Mouse (Mus musculus) heart, embryonic 14.5 days (tissue): ENCODE measurements around the gene H2-DMa. TPM values are rescaled to one million over a fixed set of nuclear protein-coding genes. Genes with fewer than 3 reads are reported as not detected.

Experiments used
- polyA plus RNA-seq: library from polyadenylated mRNA; unstranded; fragments of >200 nt; fragmentation: Nextera tagmentation; extraction: Ambion mirVana; gene quantifications from 2 replicates; pipeline ENCODE4 v1.2.1, GENCODE M21; 2014

H2-DMa gene
- polyA plus RNA-seq, 1 experiment from 2014 or later, result 5.7 TPM

Other genes with a start within 250 kb of the H2-DMa start
- not detected in 2 replicates for gene Gm7029, start 245.7 kb upstream of the H2-DMa start, polyA plus RNA-seq
- 4.5 and 5.4 TPM in 2 replicates for gene Kifc1, start 228.9 kb upstream of the H2-DMa start, polyA plus RNA-seq
- gene Platr17, start 214.4 kb upstream of the H2-DMa start, polyA plus RNA-seq, result 0.26 and 0.35 TPM in 2 replicates
- 24.5 and 27.2 TPM in 2 replicates for gene Daxx, start 210.1 kb upstream of the H2-DMa start, polyA plus RNA-seq
- 44.9 and 47.1 TPM in 2 replicates for gene Tapbp, start 203.6 kb upstream of the H2-DMa start, polyA plus RNA-seq
- gene Zbtb22, start 203.6 kb upstream of the H2-DMa start, polyA plus RNA-seq, result 4.5 and 8.9 TPM in 2 replicates
- gene Rgl2, start 190.0 kb upstream of the H2-DMa start, polyA plus RNA-seq, result 30.3 and 38.9 TPM in 2 replicates
- 110 TPM in 2 replicates for gene Pfdn6, start 179.2 kb upstream of the H2-DMa start, polyA plus RNA-seq
- gene Wdr46, start 178.9 kb upstream of the H2-DMa start, polyA plus RNA-seq, result 14.7 and 15.5 TPM in 2 replicates
- 3.8 and 4.6 TPM in 2 replicates for gene B3galt4, start 168.1 kb upstream of the H2-DMa start, polyA plus RNA-seq
- 27.6 and 30.6 TPM in 2 replicates for gene Vps52, start 163.7 kb upstream of the H2-DMa start, polyA plus RNA-seq
- 1,085 and 1,186 TPM in 2 replicates for gene Rps18, start 163.5 kb upstream of the H2-DMa start, polyA plus RNA-seq
- 32.3 and 37.8 TPM in 2 replicates for gene H2-K1, start 119.2 kb upstream of the H2-DMa start, polyA plus RNA-seq
- gene Ring1, start 94.9 kb upstream of the H2-DMa start, polyA plus RNA-seq, result 5.4 and 7.4 TPM in 2 replicates
- gene H2-Ke6, start 91.5 kb upstream of the H2-DMa start, polyA plus RNA-seq, result 46.8 and 57.7 TPM in 2 replicates
- 48.0 and 53.2 TPM in 2 replicates for gene Slc39a7, start 87.9 kb upstream of the H2-DMa start, polyA plus RNA-seq
- 14.2 and 16.4 TPM in 2 replicates for gene Rxrb, start 87.7 kb upstream of the H2-DMa start, polyA plus RNA-seq
- gene Col11a2, start 80.1 kb upstream of the H2-DMa start, polyA plus RNA-seq, result 0.32 and 0.51 TPM in 2 replicates
- gene H2-Oa, start 27.2 kb upstream of the H2-DMa start, polyA plus RNA-seq, result 0.78 TPM in 1 of 2 replicates, not detected in the other
- gene Brd2, start 3.1 kb downstream of the H2-DMa start, polyA plus RNA-seq, result 72.8 and 74.9 TPM in 2 replicates
- gene H2-DMb2, start 23.8 kb downstream of the H2-DMa start, polyA plus RNA-seq, result 0.32 and 0.36 TPM in 2 replicates
- 0.38 and 0.62 TPM in 2 replicates for gene H2-DMb1, start 33.5 kb downstream of the H2-DMa start, polyA plus RNA-seq
- gene Tap1, start 68.0 kb downstream of the H2-DMa start, polyA plus RNA-seq, result 1.7 and 1.9 TPM in 2 replicates
- gene Psmb9, start 68.2 kb downstream of the H2-DMa start, polyA plus RNA-seq, result 1.6 and 1.7 TPM in 2 replicates
- 4.4 and 4.6 TPM in 2 replicates for gene Psmb8, start 78.2 kb downstream of the H2-DMa start, polyA plus RNA-seq
- gene Tap2, start 84.0 kb downstream of the H2-DMa start, polyA plus RNA-seq, result 2.1 and 2.8 TPM in 2 replicates
- not detected in 2 replicates for gene H2-Ob, start 119.4 kb downstream of the H2-DMa start, polyA plus RNA-seq
- 7.0 and 10.0 TPM in 2 replicates for gene H2-Ab1, start 138.1 kb downstream of the H2-DMa start, polyA plus RNA-seq
- 1.2 and 2.5 TPM in 2 replicates for gene H2-Aa, start 168.3 kb downstream of the H2-DMa start, polyA plus RNA-seq
- gene H2-Eb1, start 186.3 kb downstream of the H2-DMa start, polyA plus RNA-seq, result 2.6 and 3.0 TPM in 2 replicates
- gene H2-Eb2, start 206.1 kb downstream of the H2-DMa start, polyA plus RNA-seq, result not detected in 2 replicates
- not detected in 2 replicates for gene Btnl2, start 235.3 kb downstream of the H2-DMa start, polyA plus RNA-seq